Mouse (Mus musculus) kidney, adult 8-10 months (tissue): ENCODE results near the gene Zfp292.

Experiments used
- DNase-seq, 2 experiments: peaks; one replicate each; pipeline ENCODE4 v3.0.0; 2022

The Zfp292 gene

GRCm38 (mm10) chr4:34881851-34882250 is 909 bp downstream of the Zfp292 start:
- no peak for DNase-seq

- DNase-seq, result no peak
Observed at GRCm38 (mm10) chr4:34880921-34881650, 1.7 kb downstream of the Zfp292 start.

GRCm38 (mm10) chr4:34874234-34874633 is 8.5 kb downstream of the Zfp292 start:
- no peak for DNase-seq

- DNase-seq, result no peak
Observed at GRCm38 (mm10) chr4:34872896-34873495, 9.8 kb downstream of the Zfp292 start.

GRCm38 (mm10) chr4:34869813-34870212 is 12.9 kb downstream of the Zfp292 start:
- no peak for DNase-seq

- no peak for DNase-seq
Observed at GRCm38 (mm10) chr4:34861438-34861837, 21.3 kb downstream of the Zfp292 start.

GRCm38 (mm10) chr4:34859416-34859815 is 23.3 kb downstream of the Zfp292 start:
- no peak for DNase-seq

GRCm38 (mm10) chr4:34858903-34859302 is 23.9 kb downstream of the Zfp292 start:
- no peak for DNase-seq

- no peak for DNase-seq
Observed at GRCm38 (mm10) chr4:34855966-34856365, 26.8 kb downstream of the Zfp292 start.

- DNase-seq, result peak; percentile 18 to 23
Observed at GRCm38 (mm10) chr4:34852051-34852450, 30.7 kb downstream of the Zfp292 start.

- peak in 1 of 2 experiments; percentile 11 for DNase-seq
Observed at GRCm38 (mm10) chr4:34850156-34850555, 32.6 kb downstream of the Zfp292 start.

- DNase-seq, result no peak
Observed at GRCm38 (mm10) chr4:34847679-34848309, 35.0 kb downstream of the Zfp292 start.

- no peak for DNase-seq
Observed at GRCm38 (mm10) chr4:34843839-34844238, 38.9 kb downstream of the Zfp292 start.

GRCm38 (mm10) chr4:34842826-34843225 is 39.9 kb downstream of the Zfp292 start:
- DNase-seq, result no peak

GRCm38 (mm10) chr4:34831496-34831895 is 51.3 kb downstream of the Zfp292 start:
- DNase-seq, result no peak

- DNase-seq, result no peak
Observed at GRCm38 (mm10) chr4:34829456-34829855, 53.3 kb downstream of the Zfp292 start.

- no peak for DNase-seq
Observed at GRCm38 (mm10) chr4:34823901-34824300, 58.9 kb downstream of the Zfp292 start.

- DNase-seq, result no peak
Observed at GRCm38 (mm10) chr4:34819904-34820303, 62.9 kb downstream of the Zfp292 start.

- DNase-seq, result no peak
Observed at GRCm38 (mm10) chr4:34801166-34802034, 81.4 kb downstream of the Zfp292 start.

GRCm38 (mm10) chr4:34798005-34798404 is 84.8 kb downstream of the Zfp292 start:
- DNase-seq, result no peak

GRCm38 (mm10) chr4:34797294-34797983 is 85.3 kb downstream of the Zfp292 start:
- DNase-seq, result no peak

- no peak for DNase-seq
Observed at GRCm38 (mm10) chr4:34796294-34796693, 86.5 kb downstream of the Zfp292 start.
